Mouse (Mus musculus): ENCODE measurements around the gene I830077J02Rik. TPM values are rescaled to one million over a fixed set of nuclear protein-coding genes. Genes with fewer than 3 reads are reported as not detected.

I830077J02Rik gene
- polyA plus RNA-seq, 1 experiment, result 0.72 TPM

DNA sequence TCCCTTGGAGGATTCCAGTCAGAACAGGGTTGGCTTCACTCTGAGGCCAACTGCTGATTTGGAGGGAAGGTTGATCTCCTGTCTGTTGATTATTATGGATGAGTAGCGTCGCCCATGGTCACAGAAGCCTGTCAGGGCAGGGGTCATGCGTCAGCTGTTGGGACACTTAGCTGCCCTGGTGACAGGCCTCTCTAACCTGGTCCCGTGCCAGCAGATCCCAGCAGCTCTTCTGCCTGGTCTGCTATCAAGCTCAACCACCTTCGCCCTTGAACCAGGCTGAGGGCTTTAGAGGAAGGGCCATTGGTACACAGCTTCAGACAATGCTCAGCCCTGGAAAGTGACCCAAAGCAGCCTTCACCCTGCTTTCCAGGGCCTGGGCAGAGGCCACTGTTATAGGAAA, 56.4 kb downstream of the I830077J02Rik start:
- DNase-seq, result no peak
- no peak for TF ChIP-seq CTCF (IDR thresholded peaks at IDR 0.05; ENCODE audit: borderline replicate concordance, insufficient read depth, low read depth, low read length)
- TF ChIP-seq POLR2A (IDR thresholded peaks at IDR 0.05; ENCODE audit: borderline replicate concordance, insufficient read depth, low read length), result no peak
- Histone ChIP-seq H3K27ac (ENCODE audit: insufficient read depth, low read length) (no peak overlapping the region), H3K4me3 (replicated peaks; ENCODE audit: insufficient read depth, low read depth, low read length) (no peak overlapping the region), H3K4me1 (ENCODE audit: control insufficient read depth, insufficient read depth, low read length) (no peaks in the 10 kb centered on the region), H3K27me3 (ENCODE audit: control insufficient read depth, insufficient read depth, low read length) (no peaks in the 10 kb centered on the region)
- 34% methylated on average over 5 of the region's 5 CpGs for WGBS

Other genes starting within 250 kb of the I830077J02Rik start
- 12.6 and 13.8 TPM in 2 replicates for gene Ddx20, start 245.1 kb downstream of the I830077J02Rik start, polyA plus RNA-seq (2012; rRNA removed)
- gene Inka2, start 228.1 kb downstream of the I830077J02Rik start, polyA plus RNA-seq (2012; rRNA removed), result 15.0 and 15.9 TPM in 2 replicates
- gene Rap1a, start 131.3 kb downstream of the I830077J02Rik start, polyA plus RNA-seq (2012; rRNA removed), result 60.9 and 66.2 TPM in 2 replicates
- 0.43 and 0.52 TPM in 2 replicates for gene Adora3, start 61.8 kb downstream of the I830077J02Rik start, polyA plus RNA-seq (2012; rRNA removed)
- 0.52 TPM in 1 of 2 replicates, not detected in the other for gene Tmigd3, start 61.8 kb downstream of the I830077J02Rik start, polyA plus RNA-seq (2012; rRNA removed)
- 56.5 and 56.9 TPM in 2 replicates for gene Wdr77, start 26.7 kb upstream of the I830077J02Rik start, polyA plus RNA-seq (2012; rRNA removed)
- gene Atp5f1, start 27.4 kb upstream of the I830077J02Rik start, polyA plus RNA-seq (2012; rRNA removed), result 396 and 419 TPM in 2 replicates
- gene Ovgp1, start 41.0 kb upstream of the I830077J02Rik start, polyA plus RNA-seq (2012; rRNA removed), result 15.8 and 17.3 TPM in 2 replicates
- 1.2 and 1.8 TPM in 2 replicates for gene Pifo, start 82.0 kb upstream of the I830077J02Rik start, polyA plus RNA-seq (2012; rRNA removed)
- gene Chil5, start 100.2 kb upstream of the I830077J02Rik start, polyA plus RNA-seq (2012; rRNA removed), result 7.2 and 10.0 TPM in 2 replicates
- gene Chia1, start 180.6 kb upstream of the I830077J02Rik start, polyA plus RNA-seq (2012; rRNA removed), result 0.65 and 1.0 TPM in 2 replicates
- 0.11 and 0.39 TPM in 2 replicates for gene Chil3, start 234.9 kb upstream of the I830077J02Rik start, polyA plus RNA-seq (2012; rRNA removed)

Measured in cerebellum, adult 2 months (tissue).